Mouse (Mus musculus) skeletal muscle tissue, adult 2 months (tissue): ENCODE measurements around the gene Prrx1.

Experiments used
- DNase-seq: peaks from one replicate; pipeline ENCODE4 v3.0.0-alpha.2; 2012; ENCODE audit warnings: low read depth, low spot score

The Prrx1 gene

DNA sequence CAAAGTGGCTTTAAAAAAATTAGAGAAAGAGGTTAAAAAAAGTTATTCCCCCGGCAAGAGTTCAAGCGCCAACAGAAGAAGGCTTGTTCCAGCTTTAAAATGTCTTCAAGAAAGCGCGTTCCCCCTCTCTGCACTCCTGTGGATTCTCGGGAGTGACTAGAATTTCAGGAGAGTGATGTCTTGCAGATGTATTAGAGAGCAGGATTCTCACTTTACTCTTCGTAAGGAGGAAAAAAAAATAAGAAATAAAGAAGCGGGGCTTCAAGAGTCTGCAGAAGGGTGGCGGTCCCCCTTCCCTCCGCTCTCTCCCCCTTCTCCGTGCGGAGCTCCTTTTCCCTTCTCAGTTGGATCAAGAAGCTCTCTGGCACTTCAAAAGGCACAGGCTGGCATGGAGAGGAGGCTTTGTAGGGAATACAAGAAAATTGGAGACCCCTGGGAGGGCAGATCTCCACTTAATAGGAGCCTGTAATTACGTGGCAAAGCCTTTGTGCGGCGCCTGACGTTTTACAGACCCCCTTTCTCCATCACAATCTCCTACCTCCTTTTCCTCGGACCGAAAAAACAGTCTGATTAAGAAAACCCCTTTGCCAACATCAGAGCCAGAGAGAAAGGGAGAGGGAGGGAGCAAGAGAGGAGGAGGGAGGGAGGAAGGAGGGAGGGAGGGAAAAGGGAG lies at the start of gene Prrx1:
Prrx1 (minus strand) TSS at position 610 of the 673 bp plus-strand sequence.
- DNase-seq, result peak; percentile 64

DNA sequence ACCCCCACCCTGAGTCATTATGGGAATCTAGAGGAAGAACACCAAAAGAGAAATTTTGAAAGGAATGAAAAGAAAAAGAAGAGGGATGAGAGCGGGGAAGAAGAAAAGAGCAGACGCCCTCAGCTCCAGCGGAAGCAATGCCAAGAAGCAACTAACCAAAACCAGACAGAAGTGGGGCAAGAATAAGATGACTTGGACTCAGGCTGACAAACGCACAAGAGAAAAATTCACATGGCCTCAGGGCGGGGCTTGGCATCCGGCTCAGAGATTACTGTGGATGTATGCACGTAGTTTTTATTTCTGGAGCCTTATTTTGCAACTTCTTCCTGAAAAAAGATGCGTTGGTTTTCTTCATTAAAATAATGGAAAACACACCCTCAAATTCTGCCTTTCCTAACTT lies 48.7 kb upstream of the Prrx1 start:
- DNase-seq, result no peak

DNA sequence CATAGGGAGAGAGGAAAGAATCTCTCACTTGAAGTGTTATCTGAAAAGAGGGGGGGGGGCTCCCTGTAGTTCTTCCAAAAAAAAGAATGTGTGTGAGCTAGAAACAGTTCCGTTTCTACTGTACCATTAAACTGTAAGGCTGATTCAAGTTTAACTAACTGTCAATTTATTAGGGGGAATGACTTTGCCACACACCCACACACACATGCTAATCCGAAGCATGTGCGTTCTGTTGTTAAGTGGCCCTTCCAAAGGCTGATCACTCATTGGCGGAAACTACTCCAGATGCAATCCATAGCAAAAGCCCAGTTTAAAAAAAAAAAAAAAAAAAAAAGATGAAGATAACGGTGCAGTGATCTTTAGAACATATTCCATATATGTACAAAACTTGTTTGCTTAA lies 47.9 kb upstream of the Prrx1 start:
- DNase-seq, result no peak

DNA sequence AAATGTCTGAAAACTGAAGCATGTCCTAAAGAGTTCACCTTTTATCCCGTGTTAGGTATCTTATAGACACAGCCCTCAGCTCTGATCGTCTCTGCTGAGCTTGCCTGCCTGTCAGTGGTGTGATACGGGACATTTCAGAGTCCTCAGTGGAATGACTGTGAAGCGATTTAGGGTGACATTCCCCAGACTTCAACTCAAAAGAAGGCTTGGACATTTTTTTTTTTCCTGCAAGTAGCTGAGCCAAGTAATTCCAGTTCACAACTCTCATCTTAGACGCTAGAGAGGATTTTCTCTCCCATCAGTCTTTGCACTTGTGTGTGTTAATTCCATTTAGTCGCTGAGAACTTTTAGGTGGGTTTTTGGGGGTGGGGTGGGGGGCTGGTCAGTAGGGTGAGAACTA lies 47.3 kb upstream of the Prrx1 start:
- no peak for DNase-seq

DNA sequence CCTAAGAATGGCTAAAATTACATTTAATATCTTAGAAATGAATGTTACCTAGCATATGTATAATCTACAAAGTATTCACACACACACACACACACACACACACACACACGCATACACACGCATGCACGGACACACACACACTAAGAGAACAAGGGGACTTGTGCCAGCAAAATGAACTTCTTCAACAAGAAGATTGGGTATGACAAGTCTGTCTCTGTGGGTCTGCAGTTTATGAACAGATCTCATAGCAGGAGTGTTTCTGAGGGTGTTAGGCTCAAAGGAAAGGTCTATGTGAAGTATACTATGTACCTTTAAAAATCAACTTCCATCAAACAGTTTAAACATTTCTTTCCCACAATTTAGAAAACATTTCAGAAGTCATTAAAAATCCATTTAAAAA lies 46.0 kb upstream of the Prrx1 start:
- DNase-seq, result no peak

DNA sequence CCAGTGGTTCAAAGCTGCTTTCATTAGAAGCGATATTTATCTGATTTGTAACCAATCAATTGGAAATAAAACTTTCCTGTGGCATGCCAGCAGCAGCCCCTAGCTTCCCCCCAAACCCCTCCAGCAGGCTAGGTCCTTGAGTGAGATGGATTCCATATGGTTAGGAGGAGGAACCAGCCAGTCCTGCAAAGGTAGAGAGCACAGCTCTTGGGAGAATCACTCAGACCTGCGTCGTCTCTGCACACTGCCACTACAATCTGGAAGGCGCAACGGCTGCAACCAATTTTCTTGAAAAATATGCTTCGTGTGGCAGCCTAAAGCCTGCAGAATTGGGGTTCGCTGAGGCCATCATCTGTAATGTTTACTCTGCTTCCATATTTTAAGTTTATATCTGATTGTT lies 44.7 kb upstream of the Prrx1 start:
- DNase-seq, result no peak

DNA sequence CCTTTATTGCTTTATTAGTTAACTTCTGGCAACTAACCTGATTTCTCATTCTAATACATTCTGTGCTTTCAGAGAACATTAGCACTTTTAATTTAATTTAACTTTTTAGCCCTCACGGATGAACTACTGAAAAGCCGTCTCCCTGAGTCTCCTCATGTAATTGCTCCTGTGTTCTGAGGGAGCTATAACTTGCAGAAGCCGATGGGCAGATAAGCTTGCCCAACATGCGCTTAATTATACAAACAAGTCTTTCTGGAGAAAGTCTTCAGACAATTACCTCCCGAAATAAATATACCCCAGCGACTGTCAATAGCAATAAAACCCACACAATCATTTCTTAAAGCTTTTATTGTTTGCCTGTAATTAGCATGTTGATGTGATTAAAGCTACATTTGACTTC lies 44.2 kb upstream of the Prrx1 start:
- DNase-seq, result no peak

DNA sequence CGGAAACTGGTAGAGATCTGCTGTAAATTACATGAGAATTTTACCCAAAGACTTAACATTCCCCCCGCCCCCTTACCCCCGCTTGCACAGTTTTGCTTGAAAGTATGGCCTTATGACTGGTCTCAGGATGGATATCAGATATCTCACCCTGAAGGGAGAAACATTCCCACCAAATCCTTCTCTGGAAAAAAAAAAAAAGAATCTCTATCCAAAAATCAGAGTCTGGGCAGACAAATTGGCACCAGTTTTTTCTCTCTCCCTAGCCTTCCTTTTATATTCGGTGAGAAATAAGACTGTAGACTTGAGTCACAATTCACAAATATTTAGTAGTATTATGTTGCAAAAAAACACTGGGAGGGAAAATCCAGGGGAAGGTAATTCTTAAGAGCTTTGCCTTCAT lies 42.7 kb upstream of the Prrx1 start:
- no peak for DNase-seq

DNA sequence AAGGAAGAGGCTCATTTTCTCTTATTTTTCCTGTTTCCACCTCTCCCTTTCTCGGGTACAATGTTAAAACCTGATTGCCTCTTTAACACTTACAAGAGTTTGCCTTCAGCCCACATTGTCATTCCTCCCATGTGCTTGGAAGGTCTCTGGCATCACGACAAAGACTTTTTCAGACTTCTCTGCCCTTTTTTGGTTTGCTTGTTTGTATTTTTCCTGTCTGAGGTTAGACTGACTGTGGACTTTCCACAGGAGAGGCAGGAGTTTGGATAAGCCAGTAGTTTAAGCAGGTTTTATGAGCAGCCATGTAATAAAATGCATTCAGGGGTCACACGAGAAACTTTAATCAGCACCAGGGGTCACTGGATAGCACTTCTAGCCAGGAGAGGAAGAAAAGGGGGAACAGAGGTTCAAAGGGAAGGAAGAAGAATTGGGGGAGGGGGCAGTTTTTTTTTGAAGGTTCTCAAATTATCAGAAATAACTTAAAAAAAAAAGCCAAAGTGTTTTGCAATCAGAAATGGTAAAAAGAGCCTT lies 42.2 kb upstream of the Prrx1 start:
- DNase-seq, result no peak

DNA sequence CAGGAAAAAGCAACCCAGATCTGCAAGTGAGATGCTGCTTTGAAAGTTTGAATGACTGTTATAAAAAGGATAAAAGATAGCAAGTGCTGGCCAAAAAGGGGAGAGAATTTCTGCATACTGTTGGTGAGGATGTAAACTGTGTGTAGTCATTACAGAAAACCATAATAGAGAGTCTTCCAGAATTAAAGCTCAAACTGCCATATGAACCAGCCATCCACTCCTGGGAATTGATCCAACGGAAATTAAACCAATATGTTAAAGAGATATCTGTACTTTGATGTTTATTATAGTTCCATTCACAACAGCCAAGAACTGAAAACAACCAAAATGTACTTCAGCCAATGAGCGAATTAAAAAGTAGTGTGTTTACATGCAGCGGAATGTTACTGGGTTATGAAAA lies 37.5 kb upstream of the Prrx1 start:
- DNase-seq, result no peak

DNA sequence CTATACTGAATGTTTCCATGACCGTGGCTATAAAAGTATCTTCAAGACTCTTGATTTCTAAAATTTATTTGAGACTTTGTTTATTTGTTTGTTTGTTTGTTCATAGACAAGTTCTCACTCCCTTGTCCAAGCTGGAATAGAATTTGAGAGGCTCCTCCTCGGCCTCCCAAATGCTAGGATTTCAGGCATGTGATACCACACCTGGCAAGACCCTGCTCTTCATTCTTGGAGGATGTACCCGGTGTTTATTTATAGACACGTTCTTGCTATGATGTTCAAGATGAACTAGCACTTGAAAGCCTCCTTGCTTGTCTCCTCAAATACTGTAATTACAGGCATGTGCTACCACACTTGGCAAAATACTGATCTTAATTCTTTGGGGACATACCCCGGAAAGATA lies 32.0 kb upstream of the Prrx1 start:
- peak; percentile 62 for DNase-seq

DNA sequence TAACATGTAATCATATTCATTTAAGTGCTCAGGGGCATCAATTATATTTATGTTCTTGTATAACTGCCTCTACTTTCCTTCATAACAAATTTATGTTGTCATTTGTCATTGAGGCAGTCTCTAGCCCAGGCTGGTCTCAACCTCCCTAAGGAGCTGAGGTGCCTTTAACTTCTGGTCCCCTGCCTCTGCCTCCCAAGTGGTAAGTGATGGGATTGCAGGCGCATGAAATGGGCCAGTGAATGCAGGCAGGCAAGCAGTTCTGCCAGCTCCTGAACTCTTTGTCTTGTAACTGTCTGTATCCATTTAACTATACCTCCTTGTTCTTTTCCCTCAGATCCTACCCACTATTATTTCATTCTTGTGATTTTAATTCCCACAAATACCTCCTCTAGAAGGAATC lies 31.4 kb upstream of the Prrx1 start:
- DNase-seq, result no peak

DNA sequence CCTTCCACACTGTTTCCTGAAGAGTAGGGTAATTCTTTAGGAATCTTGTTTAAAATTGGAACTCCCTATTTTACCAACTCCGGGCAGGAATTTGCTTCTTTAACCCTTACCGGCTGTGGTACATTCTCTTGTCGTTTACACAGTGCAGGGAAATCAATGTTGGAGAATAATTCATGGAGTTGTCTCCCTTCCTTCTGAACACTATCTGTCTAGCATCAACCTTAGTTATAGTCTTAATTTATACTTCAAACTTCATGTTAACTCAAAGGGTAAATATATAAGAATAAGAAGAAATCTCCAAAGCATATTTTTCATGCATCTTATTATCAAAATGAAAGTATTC lies 25.7 kb upstream of the Prrx1 start:
- no peak for DNase-seq

DNA sequence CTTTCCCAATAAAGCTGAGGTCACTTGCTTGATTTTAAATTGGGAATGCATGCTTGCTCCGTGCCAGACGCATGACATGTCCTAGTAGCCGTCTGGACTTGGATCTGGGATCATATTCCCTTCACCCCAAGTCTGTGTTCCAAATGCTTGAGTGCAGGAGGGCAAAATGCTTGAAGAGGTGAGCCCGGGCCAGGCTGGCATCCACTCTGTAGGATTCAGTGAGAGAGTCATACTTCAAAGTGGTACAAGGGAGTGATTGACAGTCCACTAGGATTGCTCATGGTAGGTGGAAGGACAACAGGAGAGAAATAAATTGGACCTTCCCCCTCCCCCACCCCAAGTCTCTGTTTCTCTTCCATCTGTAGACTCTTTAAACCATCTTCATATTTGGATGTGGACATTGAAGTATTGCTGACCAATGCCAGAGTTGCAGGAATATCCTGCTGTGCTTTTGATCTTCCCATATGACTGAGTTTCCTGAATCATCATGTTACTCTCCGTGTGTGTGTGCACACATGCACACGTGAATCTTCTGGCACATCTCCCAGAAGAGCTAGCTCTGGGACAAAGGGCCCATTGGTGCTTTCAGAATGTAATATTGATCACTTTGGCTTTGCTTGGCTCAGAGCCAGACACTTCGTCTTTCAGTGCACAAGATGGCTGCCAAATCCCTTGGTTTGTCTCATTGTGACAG lies 25.2 kb upstream of the Prrx1 start:
- DNase-seq, result peak; percentile 83

DNA sequence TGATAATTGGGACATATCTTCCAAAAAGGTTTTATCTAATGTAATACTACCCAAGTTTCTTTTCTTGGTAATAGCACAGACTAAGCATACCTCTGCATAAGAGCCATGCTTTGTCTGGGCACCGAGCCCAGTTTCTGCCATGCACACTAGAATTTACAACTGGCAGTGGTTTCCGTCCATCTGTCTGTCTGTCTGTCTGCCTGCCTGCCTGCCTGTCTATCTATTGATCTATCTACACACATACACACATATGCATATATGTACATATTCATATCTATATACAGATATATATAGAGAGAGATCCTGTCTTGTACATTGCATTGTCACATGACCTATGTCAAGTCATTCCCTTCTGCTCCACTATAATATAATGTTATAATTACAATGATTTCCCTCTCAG lies 24.3 kb upstream of the Prrx1 start:
- DNase-seq, result peak; percentile 63

DNA sequence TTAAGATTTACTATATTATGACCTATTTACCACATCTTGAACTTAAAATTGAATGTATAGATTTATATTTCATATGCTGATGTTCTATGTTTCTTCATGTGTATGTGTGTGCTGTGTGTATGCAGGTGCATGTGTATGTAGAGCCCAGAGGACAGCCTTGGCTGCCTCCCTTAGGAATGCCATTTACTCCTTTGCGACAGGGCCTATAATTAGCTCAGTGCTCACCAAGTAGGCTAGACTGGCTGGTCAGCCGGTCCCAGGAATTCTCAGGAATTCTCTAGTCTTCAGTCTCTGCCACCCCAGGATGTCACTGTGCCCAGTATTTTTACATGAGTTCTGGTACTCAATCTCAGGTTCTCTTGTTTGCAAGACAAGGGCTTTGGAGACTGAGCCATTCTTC lies 13.8 kb upstream of the Prrx1 start:
- no peak for DNase-seq

DNA sequence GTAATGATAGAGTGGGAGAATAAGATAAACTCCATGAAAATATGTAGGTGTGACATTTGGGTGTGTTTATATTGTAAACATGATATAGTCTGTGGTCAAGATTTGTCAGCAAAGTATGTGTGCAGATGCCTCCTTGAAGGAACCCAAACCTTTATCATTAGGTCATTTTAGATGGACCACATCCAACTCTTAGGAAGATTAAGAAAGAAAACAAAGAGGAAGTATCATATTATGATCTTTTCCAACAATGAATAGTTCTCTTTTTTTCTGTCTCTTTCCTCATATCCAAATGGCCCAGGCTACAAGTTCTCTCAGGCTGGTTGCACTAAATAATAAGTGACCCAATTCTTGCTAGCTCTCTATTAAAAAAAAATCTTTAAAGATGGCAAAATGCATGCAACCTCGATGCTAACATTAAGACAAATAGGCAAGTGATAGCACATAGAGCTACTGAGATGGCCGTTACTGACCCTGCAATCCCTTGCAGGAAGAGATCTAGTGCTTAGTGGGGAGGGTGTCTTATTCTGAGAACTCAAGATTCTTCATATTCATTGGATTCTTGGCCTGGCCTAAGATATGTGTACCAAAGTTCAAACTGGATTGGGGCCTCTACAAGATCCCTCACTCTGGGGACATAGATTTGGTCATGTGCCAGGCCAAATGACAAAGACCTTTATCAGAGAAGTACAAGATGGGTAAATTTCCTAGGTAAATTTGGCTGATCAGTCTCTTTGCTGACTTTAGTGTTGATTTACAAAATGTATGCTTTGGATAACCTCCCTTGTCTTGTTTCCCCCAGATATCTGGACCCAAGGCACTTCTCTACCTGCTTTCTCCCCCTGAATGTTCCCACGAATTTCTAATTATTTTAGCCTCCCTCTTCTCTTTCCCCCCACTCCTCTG lies 6.4 kb upstream of the Prrx1 start:
- DNase-seq, result no peak

DNA sequence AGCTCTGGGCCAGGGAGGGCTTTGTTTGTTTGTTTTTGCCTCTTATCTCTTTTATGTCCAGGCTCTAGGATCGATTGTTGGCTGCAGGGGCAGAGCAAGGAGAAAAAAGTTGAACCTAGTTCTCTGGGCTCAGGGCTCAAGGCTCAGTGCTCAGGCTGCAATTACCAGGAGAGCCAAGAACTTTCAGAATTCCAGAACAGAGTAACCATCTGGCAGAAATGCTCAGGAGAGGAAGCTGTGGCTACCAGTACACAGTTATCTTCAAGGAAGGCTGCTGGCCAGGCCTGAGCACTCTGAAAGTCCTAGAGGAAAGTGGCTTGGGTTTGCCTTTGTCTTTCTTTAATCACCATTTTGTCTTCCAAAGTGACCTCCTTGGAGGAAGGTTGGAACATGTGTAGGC lies 3.4 kb upstream of the Prrx1 start:
- no peak for DNase-seq

DNA sequence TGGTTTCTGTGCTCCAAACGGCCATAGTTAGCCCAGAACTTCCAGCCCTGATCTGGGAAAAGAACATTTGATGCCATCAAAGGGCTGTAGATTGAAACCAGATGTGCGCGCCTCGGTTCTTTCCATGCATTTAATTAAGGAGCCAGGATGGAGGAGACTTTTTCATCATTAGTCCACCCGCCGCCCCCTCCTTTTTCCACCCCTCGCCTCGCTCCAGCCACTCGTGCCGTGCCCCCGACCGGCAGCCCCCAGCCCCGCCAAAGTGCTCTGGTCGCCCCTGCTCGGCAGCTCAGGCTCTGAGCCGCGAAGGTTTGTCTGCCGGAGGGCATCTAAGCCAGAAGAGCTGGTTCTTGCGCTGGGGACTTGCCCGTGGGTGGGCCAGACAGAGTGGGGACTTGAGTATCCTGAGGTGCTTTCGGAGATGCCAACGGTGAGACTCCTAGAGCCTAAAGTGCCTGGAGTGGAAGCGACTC lies 1.4 kb upstream of the Prrx1 start:
- DNase-seq, result no peak

DNA sequence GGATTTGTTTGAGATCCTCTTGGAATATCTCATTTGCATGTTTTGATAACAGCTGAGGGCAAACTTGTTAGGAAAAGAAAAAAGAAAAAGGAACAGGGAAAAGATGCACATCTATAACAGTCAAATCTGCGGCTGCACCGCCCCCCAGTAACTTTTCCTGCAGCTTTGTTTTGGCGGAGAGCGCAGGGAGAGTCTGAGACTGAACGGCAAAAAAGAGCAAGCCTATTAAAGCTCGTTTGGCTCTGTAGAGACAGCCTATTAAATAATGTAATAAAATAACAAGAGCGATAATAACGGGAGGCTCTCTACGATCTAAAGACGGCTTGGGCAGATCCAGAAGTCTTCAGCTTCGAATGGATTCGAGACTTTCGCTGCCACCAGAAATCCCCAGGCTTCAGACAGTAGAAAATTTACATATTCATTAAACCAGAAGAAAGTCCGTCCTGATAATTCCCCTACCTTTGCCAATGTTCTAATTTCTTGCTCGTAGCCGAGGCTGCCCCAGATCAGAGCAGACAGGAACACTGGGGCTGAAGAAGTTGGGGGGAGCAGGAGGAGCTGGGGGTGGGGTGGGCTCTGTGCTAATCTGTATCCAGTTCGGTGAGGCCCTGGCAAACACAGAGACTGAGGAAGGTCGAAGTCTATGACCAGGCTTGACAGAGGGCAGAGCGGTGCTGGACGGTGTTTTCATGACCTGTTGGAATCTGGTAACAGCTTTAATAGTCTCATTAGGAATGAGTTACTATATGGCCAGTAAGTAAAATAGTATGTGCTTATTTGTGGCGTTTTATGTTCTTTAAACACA lies 613 bp upstream of the Prrx1 start:
- no peak for DNase-seq
